Mouse (Mus musculus) MEL (cell line): Measurements from ENCODE around the gene Msh3. TPM values are rescaled to one million over a fixed set of nuclear protein-coding genes. Genes with fewer than 3 reads are reported as not detected.

Experiments
- DNase-seq: peaks from one replicate; pipeline ENCODE4 v3.0.0; 2011; ENCODE audit warnings: low read depth, low spot score
- H3K27ac ChIP-seq: 2 replicates; pipeline ENCODE4 v1.5.1; 2012; ENCODE audit warnings: low read depth, mild to moderate bottlenecking, control low read depth, low read length, moderate library complexity; ENCODE audit not compliant: control insufficient read depth
- H3K27me3 ChIP-seq, 2 experiments: fragments of 150-350 bp in 1 of 2; sonication (generic) in 1 of 2; 2 replicates each; pipeline ENCODE4 v1.6.1; 2012; ENCODE audit warnings: low read length in 2 of 2, mild to moderate bottlenecking in 2 of 2, improper control_type of control experiment in 1 of 2, moderate library complexity in 1 of 2; ENCODE audit not compliant: insufficient read depth in 2 of 2, control insufficient read depth in 1 of 2
- H3K36me3 ChIP-seq, 2 experiments: 2 replicates each; pipeline ENCODE4 v1.6.1; 2012 to 2014; ENCODE audit warnings: low read length in 2 of 2, improper control_type of control experiment in 1 of 2, inconsistent platforms in 1 of 2, mild to moderate bottlenecking in 1 of 2; ENCODE audit not compliant: insufficient read depth in 2 of 2, control insufficient read depth in 1 of 2
- H3K4me1 ChIP-seq, 2 experiments: fragments of 150-350 bp in 1 of 2; sonication (generic) in 1 of 2; 2 replicates each; pipeline ENCODE4 v1.6.1; 2012; ENCODE audit warnings: low read length in 2 of 2, improper control_type of control experiment in 1 of 2, mild to moderate bottlenecking in 1 of 2; ENCODE audit not compliant: insufficient read depth in 2 of 2, control insufficient read depth in 1 of 2
- H3K4me3 ChIP-seq, 2 experiments: fragments of 150-350 bp in 1 of 2; sonication (generic) in 1 of 2; 2 replicates each; pipeline ENCODE4 v1.5.1; 2012; ENCODE audit warnings: low read depth in 2 of 2, low read length in 2 of 2, mild to moderate bottlenecking in 2 of 2, moderate library complexity in 2 of 2, control low read depth in 1 of 2, improper control_type of control experiment in 1 of 2; ENCODE audit not compliant: control insufficient read depth in 1 of 2, insufficient read depth in 1 of 2
- H3K79me2 ChIP-seq: 2 replicates; pipeline ENCODE4 v1.6.1; 2012; ENCODE audit warnings: mild to moderate bottlenecking, low read length, moderate library complexity; ENCODE audit not compliant: control insufficient read depth, poor library complexity, insufficient read depth
- H3K9ac ChIP-seq: 2 replicates; pipeline ENCODE4 v1.6.1; 2012; ENCODE audit warnings: low read depth, mild to moderate bottlenecking, control low read depth, low read length, moderate library complexity; ENCODE audit not compliant: control insufficient read depth, poor library complexity, severe bottlenecking
- H3K9me3 ChIP-seq: fragments of 150-350 bp; sonication (generic); replicated peaks from 2 replicates; pipeline ENCODE4 v1.6.1; 2012; ENCODE audit warnings: mild to moderate bottlenecking, low read length, improper control_type of control experiment, moderate library complexity; ENCODE audit not compliant: insufficient read depth
- CHD1 ChIP-seq: IDR thresholded peaks from 2 replicates; pipeline ENCODE4 v1.6.1; 2012; ENCODE audit warnings: low read depth, mild to moderate bottlenecking, inconsistent platforms, low read length, improper control_type of control experiment
- E2F4 ChIP-seq: IDR thresholded peaks from 2 replicates; pipeline ENCODE4 v1.6.1; 2011; ENCODE audit warnings: low read depth, low read length, improper control_type of control experiment, borderline replicate concordance
- ETS1 ChIP-seq: IDR thresholded peaks from 2 replicates; pipeline ENCODE4 v1.6.1; 2012; ENCODE audit warnings: low read depth, mild to moderate bottlenecking, inconsistent platforms, low read length, improper control_type of control experiment, moderate library complexity
- GATA1 ChIP-seq: IDR thresholded peaks from 2 replicates; pipeline ENCODE4 v1.6.1; 2011; ENCODE audit warnings: low read depth, low read length, improper control_type of control experiment
- JUND ChIP-seq: IDR thresholded peaks from 2 replicates; pipeline ENCODE4 v1.6.1; 2011; ENCODE audit warnings: low read depth, mild to moderate bottlenecking, improper control_type of control experiment, low read length
- KAT2A ChIP-seq: conservative IDR thresholded peaks from 2 replicates; pipeline ENCODE4 v1.6.1; 2012; ENCODE audit warnings: low read depth, low read length, improper control_type of control experiment, inconsistent platforms
- MAZ ChIP-seq: IDR thresholded peaks from 2 replicates; pipeline ENCODE4 v1.6.1; 2012; ENCODE audit warnings: low read depth, mild to moderate bottlenecking, inconsistent platforms, low read length, improper control_type of control experiment
- MYB ChIP-seq: IDR thresholded peaks from 2 replicates; pipeline ENCODE4 v1.6.1; 2011; ENCODE audit warnings: mild to moderate bottlenecking, low read depth, low read length, improper control_type of control experiment
- NELFE ChIP-seq: IDR thresholded peaks from 2 replicates; pipeline ENCODE4 v1.6.1; 2011; ENCODE audit warnings: low read depth, low read length, improper control_type of control experiment
- NRF1 ChIP-seq: IDR thresholded peaks from 2 replicates; pipeline ENCODE4 v1.6.1; 2014; ENCODE audit warnings: low read depth, mild to moderate bottlenecking, inconsistent platforms, low read length, improper control_type of control experiment, moderate library complexity; ENCODE audit not compliant: poor library complexity, insufficient read depth, severe bottlenecking
- POLR2AphosphoS5 ChIP-seq: IDR thresholded peaks from 2 replicates; pipeline ENCODE4 v1.6.1; 2012; ENCODE audit warnings: low read depth, borderline replicate concordance, mild to moderate bottlenecking, inconsistent platforms, low read length, moderate library complexity, mixed read lengths
- RAD21 ChIP-seq: IDR thresholded peaks from 2 replicates; pipeline ENCODE4 v1.6.1; 2011; ENCODE audit warnings: mild to moderate bottlenecking, low read depth, low read length, improper control_type of control experiment
- SIN3A ChIP-seq: IDR thresholded peaks from 2 replicates; pipeline ENCODE4 v1.6.1; 2012; ENCODE audit warnings: low read length, improper control_type of control experiment, inconsistent platforms
- UBTF ChIP-seq: IDR thresholded peaks from 2 replicates; pipeline ENCODE4 v1.6.1; 2012; ENCODE audit warnings: low read depth, mild to moderate bottlenecking, inconsistent platforms, low read length, improper control_type of control experiment, moderate library complexity, borderline replicate concordance; ENCODE audit not compliant: insufficient read depth
- USF1 ChIP-seq: IDR thresholded peaks from 2 replicates; pipeline ENCODE4 v1.6.1; 2014; ENCODE audit warnings: low read depth, mild to moderate bottlenecking, inconsistent platforms, low read length, improper control_type of control experiment, moderate library complexity
- ZKSCAN1 ChIP-seq: IDR thresholded peaks from 2 replicates; pipeline ENCODE4 v1.6.1; 2012; ENCODE audit warnings: low read depth, mild to moderate bottlenecking, inconsistent platforms, low read length, improper control_type of control experiment, moderate library complexity
- ZMIZ1 ChIP-seq: IDR thresholded peaks from 2 replicates; pipeline ENCODE4 v1.6.1; 2012; ENCODE audit warnings: low read depth, mild to moderate bottlenecking, inconsistent platforms, low read length, improper control_type of control experiment, moderate library complexity
- ZNF384 ChIP-seq: IDR thresholded peaks from 2 replicates; pipeline ENCODE4 v1.6.1; 2012; ENCODE audit warnings: low read depth, mild to moderate bottlenecking, inconsistent platforms, low read length, improper control_type of control experiment
- polyA plus RNA-seq, 2 experiments: library from polyadenylated mRNA; stranded (reverse) in 1 of 2; unstranded in 1 of 2; fragments of >175 nt in 1 of 2; fragments of >200 nt in 1 of 2; gene quantifications; 2 replicates each; pipeline versions ENCODE4 v1.2.1 to v1.2.4; 2012; ENCODE audit warnings: low replicate concordance in 2 of 2, low read depth in 1 of 2; ENCODE audit not compliant: insufficient read length in 2 of 2, insufficient read depth in 1 of 2, missing spikeins in 1 of 2
- total RNA-seq: library from RNA; depleted of rRNA; stranded (reverse); fragments of 300-350 nt; gene quantifications from 2 replicates; pipeline ENCODE4 v1.2.3, GENCODE M21; 2012

Msh3 gene
- total and polyA plus RNA-seq, 3 experiments = 14.4 to 17.7 TPM; not detected in 1

DNA sequence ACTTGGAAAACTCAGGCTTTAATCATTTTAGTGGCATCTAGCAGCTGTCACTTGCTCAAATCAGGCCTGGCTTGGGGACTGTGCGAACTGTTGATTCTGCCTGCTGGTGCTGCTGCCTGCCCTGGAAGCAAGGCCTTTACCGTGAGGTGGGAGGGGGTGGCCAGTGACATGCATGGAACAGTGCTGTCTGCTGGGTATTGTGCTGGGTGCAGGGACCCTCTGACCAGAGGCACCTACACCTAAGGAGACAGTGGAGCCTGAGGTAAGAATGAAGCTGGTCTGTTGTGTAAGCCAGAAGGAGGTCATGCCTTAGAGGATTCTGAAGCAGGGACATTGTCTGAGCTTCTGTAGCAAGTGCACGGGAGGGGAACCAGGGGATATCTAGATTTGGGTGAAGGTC is 16.0 kb upstream of the Msh3 start:
- Histone ChIP-seq H3K9ac (no peak overlapping the region), H3K27me3 (no peaks in the 10 kb centered on the region), H3K79me2 (no peaks in the 10 kb centered on the region), H3K9me3 (no peaks in the 10 kb centered on the region), H3K36me3 (peaks cover 0 to 10% of the 10 kb centered on the region in 2 experiments; a peak in 2 of 4 replicates), H3K4me3 (no peak overlapping the region), H3K4me1 (no peaks in the 10 kb centered on the region; a peak in 1 of 4 replicates), H3K27ac (no peak overlapping the region)
- DNase-seq = no peak
- TF ChIP-seq KAT2A (no peak), USF1 (no peak), SIN3A (no peak), ETS1 (no peak), E2F4 (no peak), NRF1 (no peak)

DNA sequence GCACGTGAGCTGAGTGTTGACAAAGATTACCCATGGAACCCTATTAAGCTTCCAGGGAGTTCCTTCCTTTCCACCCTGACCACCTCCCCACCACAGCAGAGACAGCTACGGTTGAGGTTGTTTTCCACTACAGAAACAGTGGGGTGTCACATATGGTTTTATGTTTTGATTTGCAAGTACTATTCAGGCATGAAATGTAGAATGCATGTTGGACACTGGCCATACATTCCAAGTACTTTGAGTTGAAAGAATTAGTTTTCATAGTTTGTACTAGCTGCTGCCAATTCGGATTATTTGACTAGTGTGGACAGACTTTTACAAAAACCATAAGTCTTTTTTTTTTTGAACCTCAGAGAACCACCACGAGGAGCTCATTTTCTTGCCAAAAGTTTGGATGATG is 10.5 kb upstream of the Msh3 start:
- no peak for DNase-seq
- H3K9me3 ChIP-seq = no peaks in the 10 kb centered on the region
- TF ChIP-seq E2F4 (no peak), ETS1 (no peak), ZMIZ1 (no peak), ZNF384 (no peak), POLR2AphosphoS5 (no peak), RAD21 (no peak), SIN3A (no peak), GATA1 (no peak), MAZ (no peak), NELFE (no peak), UBTF (no peak), CHD1 (no peak), ZKSCAN1 (no peak), MYB (no peak), JUND (no peak)
- no peak overlapping the region for H3K27ac ChIP-seq
- H3K4me3 ChIP-seq = no peak overlapping the region
- no peaks in the 10 kb centered on the region for H3K27me3 ChIP-seq
- H3K36me3 ChIP-seq = peaks cover 10 to 20% of the 10 kb centered on the region in 2 experiments
- peaks cover 0 to 3% of the 10 kb centered on the region in 2 experiments; a peak in 1 of 4 replicates for H3K4me1 ChIP-seq
- no peak overlapping the region for H3K9ac ChIP-seq
- no peaks in the 10 kb centered on the region for H3K79me2 ChIP-seq
